Mouse (Mus musculus) layer of hippocampus, adult 9-11 months (tissue): ENCODE measurements around the gene Nrp2.

Experiments
- DNase-seq: peaks from one replicate; pipeline ENCODE4 v3.0.0; 2022

Nrp2 gene

GRCm38 (mm10) chr1:62787546-62787945 is 84.5 kb downstream of the Nrp2 start:
- no peak for DNase-seq

GRCm38 (mm10) chr1:62794223-62794895 is 91.3 kb downstream of the Nrp2 start:
- DNase-seq = peak; percentile 81

GRCm38 (mm10) chr1:62794896-62795255 is 91.8 kb downstream of the Nrp2 start:
- DNase-seq = no peak

- DNase-seq = no peak
These were observed 92.4 kb downstream of the Nrp2 start for GRCm38 (mm10) chr1:62795307-62796037.

- no peak for DNase-seq
These were observed 93.1 kb downstream of the Nrp2 start for GRCm38 (mm10) chr1:62796038-62796647.

- no peak for DNase-seq
These were observed 96.3 kb downstream of the Nrp2 start for GRCm38 (mm10) chr1:62799427-62799826.

GRCm38 (mm10) chr1:62800351-62800750 is 97.3 kb downstream of the Nrp2 start:
- no peak for DNase-seq

GRCm38 (mm10) chr1:62801429-62801828 is 98.3 kb downstream of the Nrp2 start:
- DNase-seq = no peak

- DNase-seq = no peak
These were observed 98.8 kb downstream of the Nrp2 start for GRCm38 (mm10) chr1:62801842-62802241.

GRCm38 (mm10) chr1:62803544-62803943 is 100.5 kb downstream of the Nrp2 start:
- no peak for DNase-seq

GRCm38 (mm10) chr1:62806014-62806413 is 102.9 kb downstream of the Nrp2 start:
- DNase-seq = no peak

GRCm38 (mm10) chr1:62808395-62808794 is 105.3 kb downstream of the Nrp2 start:
- DNase-seq = peak; percentile 51

- peak; percentile 48 for DNase-seq
These were observed 106.6 kb downstream of the Nrp2 start for GRCm38 (mm10) chr1:62809601-62810228.

GRCm38 (mm10) chr1:62811141-62811540 is 108.1 kb downstream of the Nrp2 start:
- DNase-seq = no peak

- no peak for DNase-seq
These were observed 109.9 kb downstream of the Nrp2 start for GRCm38 (mm10) chr1:62812701-62813684.

GRCm38 (mm10) chr1:62813938-62814337 is 110.9 kb downstream of the Nrp2 start:
- DNase-seq = no peak

- no peak for DNase-seq
These were observed 114.5 kb downstream of the Nrp2 start for GRCm38 (mm10) chr1:62817566-62817965.

- no peak for DNase-seq
These were observed 117.1 kb downstream of the Nrp2 start for GRCm38 (mm10) chr1:62820170-62820569.

GRCm38 (mm10) chr1:62821509-62822398 is 118.7 kb downstream of the Nrp2 start:
- DNase-seq = no peak

- no peak for DNase-seq
These were observed 120.6 kb downstream of the Nrp2 start for GRCm38 (mm10) chr1:62823549-62824195.
